Mouse (Mus musculus): ENCODE results near the gene Sdk1.

The Sdk1 gene

GRCm38 (mm10) chr5:141240841-141241543 lies at the start of gene Sdk1:
Gene Sdk1, plus strand, starts transcription at chr5:141241490.
- DNase-seq (ENCODE audit: low read depth), result no peak

GRCm38 (mm10) chr5:141197278-141197677 lies 44.0 kb upstream of the Sdk1 start:
- DNase-seq (ENCODE audit: low read depth), result no peak

GRCm38 (mm10) chr5:141202276-141203065 lies 38.8 kb upstream of the Sdk1 start:
- DNase-seq (ENCODE audit: low read depth), result no peak

- no peak for DNase-seq (ENCODE audit: low read depth)
Measured at GRCm38 (mm10) chr5:141207061-141207460, 34.2 kb upstream of the Sdk1 start.

- DNase-seq (ENCODE audit: low read depth), result no peak
Measured at GRCm38 (mm10) chr5:141225243-141225642, 16.0 kb upstream of the Sdk1 start.

- no peak for DNase-seq (ENCODE audit: low read depth)
Measured at GRCm38 (mm10) chr5:141234326-141234725, 7.0 kb upstream of the Sdk1 start.

- no peak for DNase-seq (ENCODE audit: low read depth)
Measured at GRCm38 (mm10) chr5:141239401-141239800, 1.9 kb upstream of the Sdk1 start.

- no peak for DNase-seq (ENCODE audit: low read depth)
Measured at GRCm38 (mm10) chr5:141240441-141240840, 849 bp upstream of the Sdk1 start.

- DNase-seq (ENCODE audit: low read depth), result no peak
Measured at GRCm38 (mm10) chr5:141241645-141242284, 475 bp downstream of the Sdk1 start.

GRCm38 (mm10) chr5:141243253-141243965 lies 2.1 kb downstream of the Sdk1 start:
- no peak for DNase-seq (ENCODE audit: low read depth)

- no peak for DNase-seq (ENCODE audit: low read depth)
Measured at GRCm38 (mm10) chr5:141264253-141264652, 23.0 kb downstream of the Sdk1 start.

GRCm38 (mm10) chr5:141277112-141277511 lies 35.8 kb downstream of the Sdk1 start:
- no peak for DNase-seq (ENCODE audit: low read depth)

- no peak for DNase-seq (ENCODE audit: low read depth)
Measured at GRCm38 (mm10) chr5:141281751-141282150, 40.5 kb downstream of the Sdk1 start.

- DNase-seq (ENCODE audit: low read depth), result no peak
Measured at GRCm38 (mm10) chr5:141289611-141290010, 48.3 kb downstream of the Sdk1 start.

- no peak for DNase-seq (ENCODE audit: low read depth)
Measured at GRCm38 (mm10) chr5:141295240-141295639, 54.0 kb downstream of the Sdk1 start.

GRCm38 (mm10) chr5:141302287-141302694 lies 61.0 kb downstream of the Sdk1 start:
- no peak for DNase-seq (ENCODE audit: low read depth)

- DNase-seq (ENCODE audit: low read depth), result peak; percentile 10
Measured at GRCm38 (mm10) chr5:141303746-141304145, 62.5 kb downstream of the Sdk1 start.

- no peak for DNase-seq (ENCODE audit: low read depth)
Measured at GRCm38 (mm10) chr5:141304706-141305105, 63.4 kb downstream of the Sdk1 start.

- no peak for DNase-seq (ENCODE audit: low read depth)
Measured at GRCm38 (mm10) chr5:141310641-141311040, 69.4 kb downstream of the Sdk1 start.

GRCm38 (mm10) chr5:141311801-141312200 lies 70.5 kb downstream of the Sdk1 start:
- no peak for DNase-seq (ENCODE audit: low read depth)

GRCm38 (mm10) chr5:141312305-141312704 lies 71.0 kb downstream of the Sdk1 start:
- DNase-seq (ENCODE audit: low read depth), result no peak

- no peak for DNase-seq (ENCODE audit: low read depth)
Measured at GRCm38 (mm10) chr5:141317095-141317494, 75.8 kb downstream of the Sdk1 start.
